Mouse (Mus musculus): ENCODE data around the gene Coq8b. TPM values are rescaled to one million over a fixed set of nuclear protein-coding genes. Genes with fewer than 3 reads are reported as not detected.
"Not testable (repeated sequence)": the region's sequence is repeated elsewhere in the genome, so short reads cannot be mapped to it uniquely, and the experiment has no call there.

Gene Coq8b
- polyA plus RNA-seq, 1 experiment = 28.9 TPM

GRCm38 (mm10) chr7:27237527-27237926 lies 4.7 kb downstream of the Coq8b start:
- no peak overlapping the region for H3K4me3 ChIP-seq (ENCODE audit: extremely low read depth, insufficient read depth, insufficient read length)
- TF ChIP-seq CTCF (IDR thresholded peaks at IDR 0.05; ENCODE audit: extremely low read depth, insufficient read depth, insufficient read length, insufficient replicate concordance) = no peak
- no peak for TF ChIP-seq POLR2A (IDR thresholded peaks at IDR 0.05; ENCODE audit: low read depth, low read length)

GRCm38 (mm10) chr7:27238568-27238967 lies 5.7 kb downstream of the Coq8b start:
- TF ChIP-seq POLR2A (IDR thresholded peaks at IDR 0.05; ENCODE audit: low read depth, low read length) (no peak), CTCF (IDR thresholded peaks at IDR 0.05; ENCODE audit: extremely low read depth, insufficient read depth, insufficient read length, insufficient replicate concordance) (no peak)
- no peak for DNase-seq (ENCODE audit: low read depth in 1 of 2, low spot score in 2 of 2)
- Histone ChIP-seq H3K4me1 (ENCODE audit: control insufficient read depth, insufficient read depth, insufficient read length) (peaks cover 4% of the 10 kb centered on the region; the same call in 1 of the 2 replicates), H3K4me3 (ENCODE audit: extremely low read depth, insufficient read depth, insufficient read length) (no peak overlapping the region), H3K36me3 (ENCODE audit: control insufficient read depth, insufficient read depth, low read length) (peaks cover 7% of the 10 kb centered on the region), H3K27me3 (ENCODE audit: control insufficient read depth, insufficient read depth, low read length) (no peaks in the 10 kb centered on the region), H3K27ac (ENCODE audit: insufficient read depth, low read length) (no peak overlapping the region)
- 87% methylated on average over 5 of the region's 5 CpGs for WGBS

More at GRCm38 (mm10) chr7:27237527-27237926, 4.7 kb downstream of the Coq8b start:
- Histone ChIP-seq H3K27me3 (ENCODE audit: control insufficient read depth, insufficient read depth, low read length) (no peaks in the 10 kb centered on the region), H3K4me1 (ENCODE audit: control insufficient read depth, insufficient read depth, insufficient read length) (peaks cover 6% of the 10 kb centered on the region; the same call in 1 of the 2 replicates), H3K27ac (ENCODE audit: insufficient read depth, low read length) (no peak overlapping the region), H3K36me3 (ENCODE audit: control insufficient read depth, insufficient read depth, low read length) (peaks cover 7% of the 10 kb centered on the region)
- no peak for DNase-seq (ENCODE audit: low read depth in 1 of 2, low spot score in 2 of 2)
- WGBS = 96% methylated on average over 2 of the region's 2 CpGs

GRCm38 (mm10) chr7:27243211-27243610 lies 10.4 kb downstream of the Coq8b start:
- TF ChIP-seq POLR2A (IDR thresholded peaks at IDR 0.05; ENCODE audit: low read depth, low read length) = no peak
- TF ChIP-seq CTCF (IDR thresholded peaks at IDR 0.05; ENCODE audit: extremely low read depth, insufficient read depth, insufficient read length, insufficient replicate concordance) = no peak
- Histone ChIP-seq H3K4me1 (ENCODE audit: control insufficient read depth, insufficient read depth, insufficient read length) (no peaks in the 10 kb centered on the region), H3K36me3 (ENCODE audit: control insufficient read depth, insufficient read depth, low read length) (peaks cover 9% of the 10 kb centered on the region), H3K4me3 (ENCODE audit: extremely low read depth, insufficient read depth, insufficient read length) (no peak overlapping the region), H3K27me3 (ENCODE audit: control insufficient read depth, insufficient read depth, low read length) (no peaks in the 10 kb centered on the region), H3K27ac (ENCODE audit: insufficient read depth, low read length) (no peak overlapping the region)
- DNase-seq (ENCODE audit: low read depth in 1 of 2, low spot score in 2 of 2) = no peak
- 98% methylated on average over 8 of the region's 8 CpGs for WGBS

- not testable (repeated sequence) for H3K4me3 ChIP-seq (ENCODE audit: extremely low read depth, insufficient read depth, insufficient read length); H3K27me3 ChIP-seq (ENCODE audit: control insufficient read depth, insufficient read depth, low read length); H3K27ac ChIP-seq (ENCODE audit: insufficient read depth, low read length); H3K4me1 ChIP-seq (ENCODE audit: control insufficient read depth, insufficient read depth, insufficient read length); DNase-seq (ENCODE audit: low read depth in 1 of 2, low spot score in 2 of 2); H3K36me3 ChIP-seq (ENCODE audit: control insufficient read depth, insufficient read depth, low read length)
- WGBS = 83% methylated on average over 2 of the region's 2 CpGs
Observed at GRCm38 (mm10) chr7:27244088-27244487, 11.3 kb downstream of the Coq8b start.

- TF ChIP-seq POLR2A (IDR thresholded peaks at IDR 0.05; ENCODE audit: low read depth, low read length) (no peak), CTCF (IDR thresholded peaks at IDR 0.05; ENCODE audit: extremely low read depth, insufficient read depth, insufficient read length, insufficient replicate concordance) (no peak)
- no peak for DNase-seq (ENCODE audit: low read depth in 1 of 2, low spot score in 2 of 2)
- no peak overlapping the region for H3K4me3 ChIP-seq (ENCODE audit: extremely low read depth, insufficient read depth, insufficient read length)
- no peak overlapping the region for H3K27ac ChIP-seq (ENCODE audit: insufficient read depth, low read length)
- H3K4me1 ChIP-seq (ENCODE audit: control insufficient read depth, insufficient read depth, insufficient read length) = no peaks in the 10 kb centered on the region
- H3K27me3 ChIP-seq (ENCODE audit: control insufficient read depth, insufficient read depth, low read length) = no peaks in the 10 kb centered on the region
- peaks cover 6% of the 10 kb centered on the region for H3K36me3 ChIP-seq (ENCODE audit: control insufficient read depth, insufficient read depth, low read length)
- WGBS = 97% methylated on average over 2 of the region's 2 CpGs
Observed at GRCm38 (mm10) chr7:27249146-27249545, 16.3 kb downstream of the Coq8b start.

GRCm38 (mm10) chr7:27249928-27250327 lies 17.1 kb downstream of the Coq8b start:
- 91% methylated on average over 5 of the region's 5 CpGs for WGBS

GRCm38 (mm10) chr7:27251946-27252345 lies 19.1 kb downstream of the Coq8b start:
- WGBS = 95% methylated on average over 6 of the region's 6 CpGs
- TF ChIP-seq POLR2A (IDR thresholded peaks at IDR 0.05; ENCODE audit: low read depth, low read length) (no peak), CTCF (IDR thresholded peaks at IDR 0.05; ENCODE audit: extremely low read depth, insufficient read depth, insufficient read length, insufficient replicate concordance) (no peak)
- Histone ChIP-seq H3K36me3 (ENCODE audit: control insufficient read depth, insufficient read depth, low read length) (peaks cover 5% of the 10 kb centered on the region), H3K27me3 (ENCODE audit: control insufficient read depth, insufficient read depth, low read length) (no peaks in the 10 kb centered on the region), H3K27ac (ENCODE audit: insufficient read depth, low read length) (no peak overlapping the region), H3K4me1 (ENCODE audit: control insufficient read depth, insufficient read depth, insufficient read length) (no peaks in the 10 kb centered on the region), H3K4me3 (ENCODE audit: extremely low read depth, insufficient read depth, insufficient read length) (no peak overlapping the region)
- no peak for DNase-seq (ENCODE audit: low read depth in 1 of 2, low spot score in 2 of 2)

More at GRCm38 (mm10) chr7:27249928-27250327, 17.1 kb downstream of the Coq8b start:
- no peak for DNase-seq (ENCODE audit: low read depth in 1 of 2, low spot score in 2 of 2)
- peaks cover 7% of the 10 kb centered on the region for H3K36me3 ChIP-seq (ENCODE audit: control insufficient read depth, insufficient read depth, low read length)
- H3K4me1 ChIP-seq (ENCODE audit: control insufficient read depth, insufficient read depth, insufficient read length) = no peaks in the 10 kb centered on the region
- H3K27me3 ChIP-seq (ENCODE audit: control insufficient read depth, insufficient read depth, low read length) = no peaks in the 10 kb centered on the region
- no peak overlapping the region for H3K27ac ChIP-seq (ENCODE audit: insufficient read depth, low read length)
- no peak overlapping the region for H3K4me3 ChIP-seq (ENCODE audit: extremely low read depth, insufficient read depth, insufficient read length)
- no peak for TF ChIP-seq POLR2A (IDR thresholded peaks at IDR 0.05; ENCODE audit: low read depth, low read length)

All from spleen, adult 2 months (tissue).